In the genomic region with DNA sequence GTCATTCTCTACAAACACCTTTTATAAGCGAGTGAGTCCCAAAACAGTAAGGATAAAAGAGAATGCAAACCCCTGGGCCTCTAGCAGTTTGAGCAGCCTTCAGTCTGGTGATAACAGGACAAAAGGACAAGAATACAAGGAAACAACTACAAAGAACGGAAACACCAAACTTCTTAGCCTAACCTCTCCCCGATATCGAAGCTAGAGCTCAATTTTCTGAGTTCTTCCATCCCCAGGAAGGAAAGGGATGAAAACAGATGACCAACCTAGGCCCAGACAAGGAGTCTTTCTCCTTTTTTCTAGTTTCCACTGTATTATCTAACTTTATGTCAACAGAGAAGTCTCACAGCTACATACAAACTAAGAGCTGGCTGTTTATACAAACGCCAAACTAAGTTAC, we compare ENCODE assay signal across 20 mouse cellular contexts. TPM values are rescaled to one million over a fixed set of nuclear protein-coding genes. Genes with fewer than 3 reads are reported as not detected.
"Had no signal": no experiment of that assay in that cellular context is flagged by ENCODE, and none has a peak within 500 bp of the region (broad histone marks: within the 10 kb centered on the region; RNA-seq: fewer than 3 reads in every experiment).

No protein-coding gene starts in this region.

- H3K9me3 ChIP-seq: midbrain, embryonic 10.5 days; midbrain, embryonic 12.5 days; neural tube, embryonic 13.5 days; neural tube, embryonic 15.5 days had no signal

- H3K4me2 ChIP-seq: lung, embryonic 14.5 days; midbrain, embryonic 12.5 days; neural tube, embryonic 13.5 days; neural tube, embryonic 15.5 days had no signal

- H3K27me3 ChIP-seq: midbrain, embryonic 12.5 days; neural tube, embryonic 13.5 days; neural tube, embryonic 15.5 days had no signal

- DNase-seq: lung, embryonic 14.5 days; lung, postnatal 10 days; lung, postnatal 4 days; midbrain, embryonic 14.5 days; retina, postnatal 1 day; right cerebral cortex, adult 18-20 months; right cerebral cortex, postnatal 25 days; right cerebral cortex, postnatal 4 days; spleen, adult 18-20 months; thymus, adult 18-20 months; thymus, postnatal 14 days; thymus, postnatal 36 days had no signal

- H3K4me3 ChIP-seq: midbrain, embryonic 10.5 days; midbrain, embryonic 12.5 days; myocyte; neural tube, embryonic 13.5 days; neural tube, embryonic 15.5 days had no signal

- ATAC-seq: midbrain, embryonic 16.5 days had no signal

- H3K27ac ChIP-seq: midbrain, embryonic 10.5 days; midbrain, embryonic 12.5 days; neural tube, embryonic 13.5 days; neural tube, embryonic 15.5 days had no signal

- H3K9ac ChIP-seq: lung, embryonic 14.5 days; midbrain, embryonic 12.5 days; neural tube, embryonic 13.5 days; neural tube, embryonic 15.5 days had no signal

RNA-seq across cellular contexts. Expression of gene Krt222, which starts 20.6 kb away (rescaled TPM):
- total RNA-seq: megakaryocyte, adult 5-6 weeks; megakaryocyte-erythroid progenitor cell, adult 5-6 weeks had no signal
